Mouse (Mus musculus): ENCODE data around the gene Gm21962. TPM values are rescaled to one million over a fixed set of nuclear protein-coding genes. Genes with fewer than 3 reads are reported as not detected.

Gm21962 gene
- total and polyA plus RNA-seq, 2 experiments from 2014 or later, result not detected

DNA sequence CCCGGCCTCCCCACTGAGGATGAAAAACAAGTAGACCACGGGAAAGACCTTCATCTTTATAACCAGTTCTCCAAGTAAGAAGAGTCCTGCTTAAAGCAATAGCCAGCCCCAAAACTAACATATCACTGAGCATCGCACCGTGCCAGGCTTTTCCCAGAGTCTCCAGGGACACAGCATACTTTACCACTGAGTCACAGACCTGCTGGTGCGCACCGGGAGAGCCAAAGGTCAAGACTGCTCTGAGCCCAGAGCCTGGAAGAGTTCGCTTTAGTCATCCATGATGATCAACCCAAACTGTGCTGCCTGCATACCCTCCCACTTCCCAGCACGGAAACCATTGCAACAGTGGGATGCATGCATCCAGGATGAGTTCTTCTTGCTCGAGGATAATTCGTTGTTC is 37.6 kb upstream of the Gm21962 start:
- no peaks in the 10 kb centered on the region for H3K27me3 ChIP-seq (ENCODE audit: control insufficient read depth, insufficient read depth, low read length)
- no peaks in the 10 kb centered on the region for H3K4me1 ChIP-seq (ENCODE audit: control insufficient read depth, insufficient read depth)
- no peak for DNase-seq (ENCODE audit: low spot score)
- no peak overlapping the region for H3K27ac ChIP-seq (ENCODE audit: low read depth)
- H3K9ac ChIP-seq (replicated peaks; ENCODE audit: low read depth, low read length), result no peak overlapping the region
- WGBS, result 71% methylated on average over 10 of the region's 10 CpGs
- no peaks in the 10 kb centered on the region for H3K36me3 ChIP-seq (replicated peaks; ENCODE audit: control insufficient read depth, insufficient read depth, low read length)
- H3K4me3 ChIP-seq (ENCODE audit: low read depth, low read length), result no peak overlapping the region
- H3K9me3 ChIP-seq (replicated peaks; ENCODE audit: control insufficient read depth, low read length), result no peaks in the 10 kb centered on the region
- TF ChIP-seq EP300 (IDR thresholded peaks at IDR 0.05; ENCODE audit: low read depth) (no peak), CTCF (IDR thresholded peaks at IDR 0.05; ENCODE audit: low read depth) (no peak)
- no peak overlapping the region for H3K4me2 ChIP-seq (ENCODE audit: low read depth, low read length)
- ATAC-seq (ENCODE audit: insufficient read depth, low read depth), result no peak

DNA sequence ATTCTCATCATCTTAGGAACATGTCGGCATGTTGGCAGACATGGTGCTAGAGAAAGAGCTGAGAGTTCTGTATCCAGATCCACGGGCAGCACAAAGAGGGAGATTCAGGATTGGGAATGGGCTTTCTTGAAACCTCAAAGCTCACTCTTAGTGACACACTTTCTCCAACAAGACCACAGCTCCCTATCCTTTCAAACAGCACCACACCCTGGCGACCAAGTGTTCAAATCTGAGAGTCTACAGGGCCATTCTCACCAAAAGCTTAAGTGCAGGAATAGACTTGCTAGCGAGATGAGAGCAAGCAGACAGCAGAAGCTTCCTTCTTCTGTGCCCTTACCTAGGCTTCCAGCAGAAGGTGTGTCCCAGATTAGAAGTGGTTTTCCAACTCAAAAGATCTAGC is 34.8 kb upstream of the Gm21962 start:
- Histone ChIP-seq H3K27me3 (ENCODE audit: control insufficient read depth, insufficient read depth, low read length) (no peaks in the 10 kb centered on the region), H3K9me3 (replicated peaks; ENCODE audit: control insufficient read depth, low read length) (no peaks in the 10 kb centered on the region), H3K4me2 (ENCODE audit: low read depth, low read length) (no peak overlapping the region), H3K9ac (replicated peaks; ENCODE audit: low read depth, low read length) (no peak overlapping the region), H3K4me1 (ENCODE audit: control insufficient read depth, insufficient read depth) (no peaks in the 10 kb centered on the region), H3K4me3 (ENCODE audit: low read depth, low read length) (no peak overlapping the region), H3K36me3 (replicated peaks; ENCODE audit: control insufficient read depth, insufficient read depth, low read length) (no peaks in the 10 kb centered on the region), H3K27ac (ENCODE audit: low read depth) (no peak overlapping the region)
- TF ChIP-seq CTCF (IDR thresholded peaks at IDR 0.05; ENCODE audit: low read depth) (no peak), EP300 (IDR thresholded peaks at IDR 0.05; ENCODE audit: low read depth) (no peak)
- ATAC-seq (ENCODE audit: insufficient read depth, low read depth), result no peak
- no peak for DNase-seq (ENCODE audit: low spot score)
- WGBS, result 79% methylated on average over 4 of the region's 4 CpGs

DNA sequence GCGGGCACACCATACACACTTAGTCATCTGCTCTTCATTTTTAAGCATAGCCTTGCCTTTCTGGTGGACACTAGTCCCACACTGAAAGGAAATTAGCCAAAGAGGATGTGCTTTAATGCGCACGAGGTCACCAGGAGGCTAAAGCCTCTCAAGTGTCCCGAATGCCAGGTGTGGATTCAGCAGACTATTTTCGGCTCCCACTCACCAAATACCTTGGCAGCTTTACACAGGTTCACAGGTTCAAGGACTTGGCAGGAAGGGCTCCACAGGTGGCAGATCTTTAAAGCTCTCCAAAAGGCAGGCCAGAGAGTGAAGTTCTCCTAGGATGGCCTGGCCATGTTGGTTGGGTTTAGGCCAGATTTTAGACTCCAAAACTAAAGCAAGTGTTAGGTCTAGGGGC is 30.1 kb upstream of the Gm21962 start:
- no peaks in the 10 kb centered on the region for H3K9me3 ChIP-seq (replicated peaks; ENCODE audit: control insufficient read depth, low read length)
- H3K4me1 ChIP-seq (ENCODE audit: control insufficient read depth, insufficient read depth), result no peaks in the 10 kb centered on the region
- no peak overlapping the region for H3K9ac ChIP-seq (replicated peaks; ENCODE audit: low read depth, low read length)
- no peak for ATAC-seq (ENCODE audit: insufficient read depth, low read depth)
- 60% methylated on average over 5 of the region's 5 CpGs for WGBS
- H3K4me3 ChIP-seq (ENCODE audit: low read depth, low read length), result no peak overlapping the region
- TF ChIP-seq EP300 (IDR thresholded peaks at IDR 0.05; ENCODE audit: low read depth) (no peak), CTCF (IDR thresholded peaks at IDR 0.05; ENCODE audit: low read depth) (no peak)
- H3K27ac ChIP-seq (ENCODE audit: low read depth), result no peak overlapping the region
- no peak for DNase-seq (ENCODE audit: low spot score)
- H3K27me3 ChIP-seq (ENCODE audit: control insufficient read depth, insufficient read depth, low read length), result no peaks in the 10 kb centered on the region
- no peaks in the 10 kb centered on the region for H3K36me3 ChIP-seq (replicated peaks; ENCODE audit: control insufficient read depth, insufficient read depth, low read length)
- no peak overlapping the region for H3K4me2 ChIP-seq (ENCODE audit: low read depth, low read length)

DNA sequence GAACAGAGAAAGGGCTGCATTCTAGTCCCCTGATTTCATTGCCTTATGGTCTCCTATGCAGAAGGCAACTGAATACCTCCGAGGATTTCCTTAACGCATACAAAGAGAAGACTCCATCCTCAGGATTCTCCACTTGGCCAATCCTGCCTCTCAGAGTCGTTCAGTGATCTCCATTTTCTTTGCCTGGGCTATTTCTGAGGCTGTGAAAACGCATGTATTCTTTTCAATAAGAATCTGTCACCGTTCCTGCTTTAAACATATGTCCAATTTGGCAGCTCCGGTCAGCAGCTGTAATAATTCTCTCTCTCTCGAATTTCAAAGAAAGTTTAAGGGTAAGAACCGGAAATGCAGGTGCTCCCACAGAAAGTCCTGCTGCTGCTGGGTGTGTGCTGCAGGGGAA is 29.2 kb upstream of the Gm21962 start:
- no peaks in the 10 kb centered on the region for H3K27me3 ChIP-seq (ENCODE audit: control insufficient read depth, insufficient read depth, low read length)
- no peaks in the 10 kb centered on the region for H3K9me3 ChIP-seq (replicated peaks; ENCODE audit: control insufficient read depth, low read length)
- no peak overlapping the region for H3K4me3 ChIP-seq (ENCODE audit: low read depth, low read length)
- H3K36me3 ChIP-seq (replicated peaks; ENCODE audit: control insufficient read depth, insufficient read depth, low read length), result no peaks in the 10 kb centered on the region
- H3K4me2 ChIP-seq (ENCODE audit: low read depth, low read length), result no peak overlapping the region
- no peak for TF ChIP-seq CTCF (IDR thresholded peaks at IDR 0.05; ENCODE audit: low read depth)
- TF ChIP-seq EP300 (IDR thresholded peaks at IDR 0.05; ENCODE audit: low read depth), result no peak
- H3K4me1 ChIP-seq (ENCODE audit: control insufficient read depth, insufficient read depth), result no peaks in the 10 kb centered on the region
- DNase-seq (ENCODE audit: low spot score) (no peak), ATAC-seq (ENCODE audit: insufficient read depth, low read depth) (no peak)
- 66% methylated on average over 8 of the region's 8 CpGs for WGBS
- no peak overlapping the region for H3K9ac ChIP-seq (replicated peaks; ENCODE audit: low read depth, low read length)
- no peak overlapping the region for H3K27ac ChIP-seq (ENCODE audit: low read depth)

DNA sequence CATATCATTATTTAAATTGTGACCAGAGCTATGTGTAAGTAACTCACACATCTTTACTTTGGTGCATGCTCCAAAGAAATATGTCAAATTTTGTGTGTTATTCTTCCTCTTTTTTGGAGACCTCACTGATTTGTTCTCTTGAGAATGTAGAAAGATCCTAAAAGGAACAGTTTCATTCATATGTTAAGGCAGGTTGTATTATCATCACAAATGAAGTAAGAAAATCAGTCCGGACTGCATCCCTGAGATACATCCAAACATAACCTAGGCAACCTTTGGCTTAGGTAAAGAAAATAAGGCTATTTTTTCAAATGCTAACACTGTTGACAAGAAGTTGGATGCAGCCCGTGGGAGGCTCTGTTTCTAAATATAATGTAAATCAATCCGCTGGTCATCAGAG is 28.8 kb upstream of the Gm21962 start:
- no peak for DNase-seq (ENCODE audit: low spot score)
- no peak for ATAC-seq (ENCODE audit: insufficient read depth, low read depth)
- H3K4me1 ChIP-seq (ENCODE audit: control insufficient read depth, insufficient read depth), result no peaks in the 10 kb centered on the region
- H3K9me3 ChIP-seq (replicated peaks; ENCODE audit: control insufficient read depth, low read length), result no peaks in the 10 kb centered on the region
- H3K4me3 ChIP-seq (ENCODE audit: low read depth, low read length), result no peak overlapping the region
- H3K27me3 ChIP-seq (ENCODE audit: control insufficient read depth, insufficient read depth, low read length), result no peaks in the 10 kb centered on the region
- WGBS, result 64% methylated on average over 3 of the region's 3 CpGs
- no peak overlapping the region for H3K9ac ChIP-seq (replicated peaks; ENCODE audit: low read depth, low read length)
- no peaks in the 10 kb centered on the region for H3K36me3 ChIP-seq (replicated peaks; ENCODE audit: control insufficient read depth, insufficient read depth, low read length)
- H3K4me2 ChIP-seq (ENCODE audit: low read depth, low read length), result no peak overlapping the region
- no peak overlapping the region for H3K27ac ChIP-seq (ENCODE audit: low read depth)
- no peak for TF ChIP-seq CTCF (IDR thresholded peaks at IDR 0.05; ENCODE audit: low read depth)
- no peak for TF ChIP-seq EP300 (IDR thresholded peaks at IDR 0.05; ENCODE audit: low read depth)

DNA sequence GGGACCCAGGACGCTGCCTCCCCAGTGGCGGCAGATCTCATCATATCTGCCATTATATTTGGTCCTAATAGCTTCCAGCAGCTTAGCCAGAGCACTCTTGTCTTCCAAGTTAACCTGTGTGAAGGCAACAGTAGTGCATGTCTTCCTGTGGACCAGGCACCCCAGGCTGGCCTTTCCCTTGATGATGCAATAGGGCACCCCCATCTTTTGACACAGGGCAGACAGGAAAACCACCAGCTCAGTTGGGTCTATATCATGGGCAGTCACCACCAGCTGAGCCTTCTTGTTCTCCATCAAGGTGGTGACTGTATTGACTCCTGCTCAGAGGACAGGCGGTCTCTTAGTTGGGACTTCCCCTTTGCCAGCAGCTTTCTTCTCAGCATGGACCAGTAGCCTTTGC is 27.2 kb upstream of the Gm21962 start:
- TF ChIP-seq EP300 (IDR thresholded peaks at IDR 0.05; ENCODE audit: low read depth) (no peak), CTCF (IDR thresholded peaks at IDR 0.05; ENCODE audit: low read depth) (no peak)
- H3K9ac ChIP-seq (replicated peaks; ENCODE audit: low read depth, low read length), result no peak overlapping the region
- H3K36me3 ChIP-seq (replicated peaks; ENCODE audit: control insufficient read depth, insufficient read depth, low read length), result no peaks in the 10 kb centered on the region
- no peaks in the 10 kb centered on the region for H3K9me3 ChIP-seq (replicated peaks; ENCODE audit: control insufficient read depth, low read length)
- no peaks in the 10 kb centered on the region for H3K4me1 ChIP-seq (ENCODE audit: control insufficient read depth, insufficient read depth)
- no peaks in the 10 kb centered on the region for H3K27me3 ChIP-seq (ENCODE audit: control insufficient read depth, insufficient read depth, low read length)
- H3K4me2 ChIP-seq (ENCODE audit: low read depth, low read length), result no peak overlapping the region
- no peak overlapping the region for H3K27ac ChIP-seq (ENCODE audit: low read depth)
- 80% methylated on average over 3 of the region's 3 CpGs for WGBS
- H3K4me3 ChIP-seq (ENCODE audit: low read depth, low read length), result no peak overlapping the region
- DNase-seq (ENCODE audit: low spot score), result no peak
- no peak for ATAC-seq (ENCODE audit: insufficient read depth, low read depth)

Measured in heart, postnatal 0 days (tissue).